Mouse (Mus musculus) adrenal gland, adult 8-10 months (tissue): ENCODE data around the gene Supt20. TPM values are rescaled to one million over a fixed set of nuclear protein-coding genes. Genes with fewer than 3 reads are reported as not detected.
"Not testable (repeated sequence)": the region's sequence is repeated elsewhere in the genome, so short reads cannot be mapped to it uniquely, and the experiment has no call there.

Experiments
- DNase-seq: peaks from one replicate; pipeline ENCODE4 v3.0.0; 2022
- total RNA-seq, 4 experiments: library from RNA; stranded (reverse); gene quantifications; 2 replicates each; pipeline ENCODE4 v1.2.4; 2022

Gene Supt20
- total RNA-seq, 4 experiments from 2014 or later: 35.7 to 66.3 (median 50.8) TPM

DNA sequence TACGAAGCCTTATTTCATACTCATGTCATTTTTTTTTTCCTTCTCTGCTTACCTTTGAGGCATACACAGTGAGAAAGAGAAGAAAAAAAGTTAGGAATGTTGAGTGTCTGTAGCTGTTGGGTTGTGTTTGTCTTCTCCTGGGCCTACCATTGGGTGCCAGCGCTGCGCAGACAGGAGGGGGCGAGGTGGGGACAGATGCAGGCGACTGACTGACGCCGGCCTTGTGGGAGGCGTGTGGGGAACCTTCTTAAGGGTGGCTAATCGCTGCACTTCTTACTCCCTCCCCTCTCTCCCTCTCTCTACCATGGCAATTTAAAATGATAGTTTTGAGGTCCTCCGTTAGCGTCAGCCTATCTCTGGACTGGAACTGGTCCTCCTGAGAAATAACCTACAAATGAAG lies 63.5 kb downstream of the Supt20 start:
- no peak for DNase-seq

DNA sequence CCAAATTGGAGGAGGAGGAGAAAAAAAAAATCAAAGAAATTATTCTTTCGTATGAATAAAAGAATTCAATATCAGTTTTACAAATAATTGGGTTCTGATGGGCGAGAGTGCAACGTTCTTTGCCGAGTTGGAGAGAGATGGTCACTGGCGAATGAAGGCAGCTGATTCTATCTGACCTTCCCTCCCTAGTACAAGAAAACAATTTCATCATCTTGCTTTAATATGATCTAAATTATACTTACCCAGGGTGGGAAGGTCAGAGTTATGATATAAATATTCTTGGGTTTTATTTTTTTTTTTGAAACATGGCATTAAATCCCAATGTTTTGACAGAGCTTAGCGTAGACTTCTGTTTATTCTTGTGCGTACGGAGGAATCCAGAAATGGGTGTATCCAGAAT lies 64.8 kb downstream of the Supt20 start:
- no peak for DNase-seq

DNA sequence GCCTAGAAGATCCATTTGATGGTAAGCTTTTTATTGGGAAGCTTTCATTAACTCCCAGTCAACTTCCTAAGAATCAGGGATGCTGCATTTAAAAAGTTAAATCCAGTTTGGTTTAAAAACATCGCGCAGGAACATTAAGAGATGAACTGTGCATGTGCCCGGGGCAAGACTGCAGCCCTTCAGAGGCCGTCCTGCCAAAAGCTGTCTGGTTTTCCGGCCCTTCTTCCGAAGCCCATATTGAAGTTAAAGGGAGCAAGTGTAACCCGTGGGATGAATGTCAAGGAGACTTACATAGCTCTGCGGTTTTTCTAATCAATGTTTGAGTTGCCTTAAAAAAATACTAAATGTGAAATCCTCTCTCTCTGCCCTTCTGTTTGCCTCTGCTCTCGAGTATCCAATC lies 66.6 kb downstream of the Supt20 start:
- DNase-seq: no peak

DNA sequence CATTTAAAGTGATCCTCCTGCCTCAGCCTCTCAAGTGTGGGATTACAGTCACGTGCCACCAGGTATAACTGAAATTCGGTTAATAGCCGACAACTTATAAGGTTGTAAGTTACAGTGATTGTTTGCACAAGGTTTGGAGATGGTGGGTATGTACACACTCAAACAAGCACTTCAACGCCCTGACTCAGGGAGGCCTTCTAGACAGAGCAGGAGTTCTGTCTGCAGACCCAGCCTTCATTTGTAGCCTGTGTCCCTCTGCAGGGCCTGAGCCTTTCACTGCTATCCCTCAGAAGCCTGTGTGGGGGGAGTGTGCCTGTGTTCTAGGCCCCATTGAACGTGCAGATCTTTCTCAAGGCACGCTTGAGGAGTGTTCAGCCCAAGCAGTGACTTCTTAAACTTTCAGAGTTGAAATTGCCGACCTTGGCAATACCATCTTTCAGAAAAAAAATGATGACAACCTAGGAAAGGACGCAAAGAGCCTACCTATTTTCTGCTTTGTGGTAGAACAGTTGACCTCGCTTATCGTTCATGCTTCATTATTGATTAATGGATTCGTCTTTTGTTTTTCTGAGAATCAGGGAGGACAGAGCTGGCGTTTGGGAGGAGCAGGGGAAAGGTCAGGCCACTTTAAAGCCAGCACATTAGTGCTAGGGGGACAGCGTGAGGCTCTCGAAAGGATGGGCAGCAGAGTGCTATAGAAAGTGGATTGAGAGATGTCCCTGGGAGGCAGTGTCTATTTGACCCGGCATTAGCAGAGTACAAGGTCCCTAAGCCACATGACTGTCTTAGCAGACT lies 67.9 kb downstream of the Supt20 start:
- DNase-seq: no peak

DNA sequence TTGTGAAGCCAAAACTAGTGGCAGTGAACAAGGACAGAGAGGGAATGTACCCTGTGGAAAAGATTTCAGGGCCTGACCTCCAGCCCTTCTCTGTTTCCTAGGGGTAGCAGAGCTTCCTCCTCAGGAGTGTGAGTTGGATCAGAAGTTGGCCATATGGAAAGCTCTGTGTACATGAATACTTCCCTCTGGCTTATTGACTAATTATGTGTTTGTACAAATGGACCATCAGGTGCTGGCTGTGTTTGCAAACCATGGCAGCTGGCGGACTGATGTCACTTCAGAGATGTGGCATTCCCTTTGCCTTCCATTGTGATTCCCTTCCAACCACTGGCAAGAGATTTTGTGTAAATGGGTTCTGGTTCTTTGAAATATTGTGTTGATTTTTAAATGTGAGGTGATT lies 68.7 kb downstream of the Supt20 start:
- DNase-seq: no peak

DNA sequence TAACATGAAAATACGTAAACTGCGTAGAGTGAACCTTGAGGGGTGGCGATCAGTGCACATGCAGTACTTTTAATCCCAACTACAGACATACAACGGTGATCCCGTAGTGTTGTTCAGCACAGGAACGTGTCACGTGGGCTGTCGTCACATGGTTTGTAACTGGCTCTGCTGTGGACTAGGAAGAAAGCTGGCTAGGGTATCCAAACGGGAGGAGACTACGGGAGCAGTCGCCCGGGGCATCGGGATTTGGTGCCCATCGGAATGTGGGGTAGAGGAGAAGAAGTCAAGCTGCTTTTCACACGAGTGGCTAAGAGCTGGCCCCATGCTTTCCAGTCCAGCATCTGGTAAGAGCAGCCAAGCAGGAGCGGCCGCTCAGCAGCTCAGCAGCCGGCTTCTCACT lies 71.8 kb downstream of the Supt20 start:
- DNase-seq: no peak

DNA sequence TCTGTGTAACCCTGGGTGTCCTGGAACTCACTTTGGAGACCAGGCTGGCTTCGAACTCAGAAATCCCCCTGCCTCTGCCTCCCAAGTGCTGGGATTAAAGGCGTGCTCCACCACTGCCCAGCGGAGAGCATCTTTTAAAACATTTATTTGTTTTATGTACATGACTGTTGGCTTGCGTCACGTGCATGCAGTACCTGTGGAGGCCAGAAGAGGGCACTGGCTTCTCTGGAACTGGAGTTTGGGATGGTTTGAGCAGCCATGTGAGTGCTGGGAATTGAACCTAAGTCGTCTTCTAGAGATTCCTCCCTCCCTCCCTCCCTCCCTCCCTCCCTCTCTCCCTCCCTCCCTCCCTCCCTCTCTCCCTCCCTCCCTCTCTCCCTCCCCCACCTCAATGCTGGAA lies 72.9 kb downstream of the Supt20 start:
- not testable (repeated sequence) for DNase-seq

DNA sequence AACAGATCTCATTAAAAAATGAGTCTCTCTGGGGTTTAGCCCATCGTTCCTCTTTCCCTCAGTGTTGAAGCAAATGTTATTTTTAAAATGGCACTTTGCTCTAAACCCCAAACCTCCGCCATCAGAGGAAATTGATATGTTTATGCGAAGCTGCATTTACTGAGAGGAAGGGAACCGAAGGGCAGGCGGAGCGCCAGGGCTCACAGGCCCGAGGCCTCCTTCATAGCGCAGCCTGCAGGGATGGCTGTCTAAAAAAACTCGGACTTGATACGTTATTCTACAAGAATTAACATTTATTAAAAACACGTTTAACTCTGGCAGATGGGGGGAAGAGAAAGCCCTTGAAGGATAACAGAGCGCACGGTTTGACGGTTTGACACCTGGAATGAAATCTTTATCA lies 73.4 kb downstream of the Supt20 start:
- DNase-seq: no peak

DNA sequence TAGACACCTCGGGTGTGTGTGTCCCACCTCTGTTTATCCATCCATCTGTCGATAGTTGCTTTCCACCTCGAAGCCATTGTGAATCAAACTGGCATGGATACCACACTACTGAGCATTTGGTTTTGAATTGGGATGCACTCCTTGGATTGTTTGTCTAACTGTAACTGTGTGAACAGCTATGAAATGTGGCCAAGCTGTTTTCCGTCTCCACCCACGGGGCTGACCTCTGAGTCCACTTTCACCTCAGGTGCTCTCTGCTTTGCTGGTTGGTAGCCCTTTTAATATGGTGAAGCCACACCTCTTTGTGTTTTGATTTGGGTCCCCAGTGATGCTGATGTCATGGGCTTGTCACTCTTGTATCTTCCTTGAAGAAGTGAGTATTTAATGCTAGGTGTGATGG lies 74.2 kb downstream of the Supt20 start:
- no peak for DNase-seq

DNA sequence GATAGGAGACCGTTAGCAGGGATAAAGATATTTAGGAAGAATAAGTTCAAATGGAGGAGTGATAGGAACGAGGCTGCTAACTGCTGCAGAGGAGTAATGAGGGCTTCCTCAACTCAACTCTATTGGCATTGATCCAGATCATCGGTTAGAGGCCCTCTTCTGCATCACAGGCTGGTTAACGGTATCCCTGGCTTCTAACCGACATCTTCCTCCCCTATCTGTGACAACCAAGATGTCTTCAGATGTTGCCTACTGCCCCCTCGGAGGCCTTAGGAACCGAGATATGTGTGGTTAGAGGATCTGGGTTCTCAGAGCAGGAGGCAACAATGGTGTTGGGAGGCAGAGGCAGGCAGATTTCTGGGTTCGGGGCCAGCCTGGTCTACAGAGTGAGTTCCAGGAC lies 76.0 kb downstream of the Supt20 start:
- no peak for DNase-seq

DNA sequence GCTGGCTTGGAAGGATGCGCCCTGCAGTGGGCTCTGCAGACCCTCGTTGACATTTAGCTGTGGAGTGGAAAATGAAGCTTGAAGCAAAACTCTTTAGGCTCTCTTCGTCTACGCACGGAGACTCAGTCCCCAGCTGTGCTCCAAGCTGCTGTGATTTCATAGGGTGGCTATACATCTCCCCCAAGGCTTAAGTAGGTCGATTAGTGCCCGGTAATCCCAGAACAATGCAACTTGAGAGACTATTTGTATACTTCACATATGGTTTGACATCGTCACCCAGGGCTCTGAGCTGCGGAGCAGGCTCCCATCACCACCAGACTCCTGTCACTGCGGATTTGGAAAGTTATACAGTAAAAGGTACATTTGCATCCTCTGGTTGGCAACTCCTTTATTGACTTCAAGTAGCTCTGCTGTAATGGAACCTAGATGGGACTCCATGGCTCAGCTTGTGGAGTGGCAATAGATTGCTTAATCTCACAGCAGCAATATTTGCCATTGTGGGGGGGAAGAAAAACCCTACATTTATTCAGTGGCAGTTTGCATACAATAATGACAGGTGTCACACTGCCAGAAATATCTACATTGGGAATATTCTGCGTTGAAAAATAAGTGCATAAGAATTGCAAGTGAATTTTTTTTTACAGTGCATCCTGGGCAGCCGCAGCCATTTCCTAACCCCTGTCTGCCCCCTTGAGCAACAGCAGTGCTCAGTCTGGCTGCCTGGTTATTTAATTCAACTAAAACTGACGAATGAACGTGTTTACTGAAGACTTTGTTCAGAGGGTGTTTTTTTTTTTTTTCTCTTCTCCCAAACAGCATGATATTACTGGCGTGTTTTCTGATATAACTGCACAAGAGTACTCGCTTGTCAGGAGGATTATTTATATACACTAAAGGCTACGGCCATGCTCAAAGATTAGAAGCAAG lies 77.0 kb downstream of the Supt20 start:
- DNase-seq: no peak

DNA sequence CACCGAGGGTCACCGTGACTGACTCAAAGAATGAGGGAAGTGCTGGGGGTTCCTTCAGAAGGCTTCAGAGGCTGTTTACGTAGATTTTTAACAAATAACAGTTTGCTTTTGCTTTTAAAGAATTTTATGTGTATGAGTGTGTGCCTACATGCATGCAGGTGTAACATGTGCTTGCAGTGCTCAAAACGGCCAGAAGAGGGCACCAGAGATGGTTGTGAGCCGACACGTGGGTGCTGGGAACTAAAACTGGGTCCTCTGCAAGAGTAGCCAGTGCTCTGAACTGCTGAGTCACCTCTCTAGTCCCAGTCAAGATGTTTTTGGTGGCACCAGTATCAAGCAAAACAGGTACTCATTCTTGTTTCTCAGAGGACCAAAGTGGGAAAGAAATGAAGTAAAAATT lies 81.0 kb downstream of the Supt20 start:
- no peak for DNase-seq

DNA sequence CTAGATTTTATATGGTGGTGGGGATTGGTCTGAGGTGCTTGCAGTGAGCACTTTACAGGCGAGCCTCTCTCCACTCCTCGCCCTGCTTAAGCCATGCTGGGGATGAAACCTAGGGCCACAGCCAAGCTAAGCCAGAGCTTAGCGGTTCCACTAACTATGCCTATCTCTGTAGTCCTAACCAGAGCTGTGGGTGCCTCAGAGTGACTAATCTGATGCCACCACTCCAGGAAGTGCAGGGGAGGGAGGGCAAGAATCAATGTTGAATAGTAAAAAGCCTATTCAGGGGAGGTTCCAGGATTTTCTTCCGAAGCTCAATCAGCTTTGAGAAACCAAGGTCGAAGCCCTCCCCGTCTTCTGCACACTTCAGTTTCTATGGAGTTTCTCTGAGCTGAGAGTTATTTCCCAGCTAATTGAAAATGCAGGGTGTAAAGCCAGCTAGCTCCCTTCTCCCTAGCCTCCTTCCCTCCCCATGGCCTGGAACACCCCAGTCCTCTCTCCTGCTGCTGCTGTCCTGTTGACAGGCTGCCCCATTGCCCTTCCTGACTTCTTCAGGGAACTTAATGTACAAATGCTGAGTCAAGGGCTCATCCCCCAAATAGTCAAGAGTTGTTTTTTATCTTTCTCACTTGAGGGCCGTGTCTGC lies 83.5 kb downstream of the Supt20 start:
- no peak for DNase-seq

Other genes starting within 250 kb of the Supt20 start
- not detected for gene Gm21958, start 21.5 kb downstream of the Supt20 start, total RNA-seq
- 10 to 100 TPM; 28.5 to 47.2 (median 40.2) TPM for gene Exosc8, start 42.6 kb downstream of the Supt20 start, total RNA-seq
- 10 to 100 TPM; 40.0 to 49.7 (median 41.0) TPM for gene Alg5, start 42.7 kb downstream of the Supt20 start, total RNA-seq
- gene Smad9, start 62.8 kb downstream of the Supt20 start, total RNA-seq: 10 to 100 TPM; 26.9 to 55.8 (median 28.7) TPM
- gene Rfxap, start 115.0 kb downstream of the Supt20 start, total RNA-seq: 10 to 100 TPM; 25.4 to 38.6 (median 31.6) TPM
- not detected for gene Sertm1, start 223.1 kb downstream of the Supt20 start, total RNA-seq